In the genomic region with DNA sequence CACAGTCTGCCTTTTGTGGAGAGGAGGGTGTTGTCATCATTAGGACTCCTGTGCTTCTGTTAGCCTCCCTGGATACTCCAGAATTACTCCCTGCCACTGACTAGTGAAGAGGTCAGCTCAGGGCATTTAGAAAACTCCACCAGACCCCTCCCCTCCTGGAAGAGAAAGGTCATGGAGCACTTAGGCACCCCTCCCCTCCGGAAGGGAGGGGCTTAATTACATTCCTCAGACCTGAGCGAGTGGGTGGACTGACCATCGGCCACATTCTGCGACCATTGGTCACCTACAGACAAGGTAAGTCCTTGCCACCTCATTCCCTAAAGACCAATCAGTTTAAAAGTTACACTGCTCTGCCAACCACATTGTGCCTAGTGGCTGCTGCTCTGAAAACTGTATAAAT, we compare ENCODE assay signal across 35 mouse cellular contexts. TPM values are rescaled to one million over a fixed set of nuclear protein-coding genes. Genes with fewer than 3 reads are reported as not detected.
DNase-seq lines count a peak whose midpoint lies in the region; ATAC-seq and TF ChIP-seq lines count a peak whose summit lies in the region.
"Had no signal": no experiment of that assay in that cellular context is flagged by ENCODE, and none has a peak within 500 bp of the region (broad histone marks: within the 10 kb centered on the region; RNA-seq: fewer than 3 reads in every experiment).

No protein-coding gene starts in this region.

- H3K4me2 ChIP-seq in forebrain, embryonic 14.5 days (ENCODE audit: low read length) = no peak overlapping the region
- H3K4me2 ChIP-seq: embryonic facial prominence, embryonic 13.5 days; forebrain, embryonic 13.5 days; heart, embryonic 13.5 days; hindbrain, embryonic 14.5 days had no signal

- H3K4me3 ChIP-seq in E14TG2a.4 (replicated peaks; ENCODE audit: low read length) = peak overlapping the region; percentile 50
- H3K4me3 ChIP-seq in forebrain, embryonic 14.5 days (ENCODE audit: low read depth, low read length) = no peak overlapping the region
- H3K4me3 ChIP-seq: embryonic facial prominence, embryonic 10.5 days; embryonic facial prominence, embryonic 13.5 days; erythroblast, embryonic 14.5 days; forebrain, embryonic 13.5 days; gastrocnemius, adult 2 months; heart, embryonic 13.5 days had no signal

- no peak overlapping the region for H3K9ac ChIP-seq in forebrain, embryonic 14.5 days (ENCODE audit: low read length)
- H3K9ac ChIP-seq: embryonic facial prominence, embryonic 13.5 days; forebrain, embryonic 13.5 days; forebrain, postnatal 0 days; heart, embryonic 13.5 days; hindbrain, embryonic 14.5 days had no signal

- no peak overlapping the region for H3K27ac ChIP-seq in forebrain, embryonic 14.5 days (ENCODE audit: low read depth, low read length)
- H3K27ac ChIP-seq: embryonic facial prominence, embryonic 10.5 days; embryonic facial prominence, embryonic 13.5 days; forebrain, embryonic 13.5 days; gastrocnemius, adult 2 months; heart, embryonic 13.5 days; hindbrain, embryonic 14.5 days; hindbrain, postnatal 0 days had no signal

- 55% methylated on average over 4 of the region's 4 CpGs for WGBS in forebrain, embryonic 14.5 days

- H3K27me3 ChIP-seq in E14TG2a.4 (ENCODE audit: insufficient read depth, low read length) = 0 out of 2 replicates have a peak, but pooled peaks cover 3% of the 10 kb centered on the region
- no peaks in the 10 kb centered on the region for H3K27me3 ChIP-seq in forebrain, embryonic 14.5 days (replicated peaks; ENCODE audit: control insufficient read depth, insufficient read depth, low read length)
- H3K27me3 ChIP-seq: CH12.LX; embryonic facial prominence, embryonic 13.5 days; forebrain, embryonic 13.5 days had no signal

- peaks cover 60% of the 10 kb centered on the region for H3K4me1 ChIP-seq in E14TG2a.4 (replicated peaks; ENCODE audit: low read depth, low read length)
- no peaks in the 10 kb centered on the region for H3K4me1 ChIP-seq in forebrain, embryonic 14.5 days (ENCODE audit: control insufficient read depth, insufficient read depth, low read length)

- no peak for ATAC-seq in forebrain, embryonic 14.5 days
- ATAC-seq in cerebellum, adult (ENCODE audit: insufficient number of reproducible peaks, low FRiP score, low TSS enrichment) = no peak
- ATAC-seq: forebrain, embryonic 13.5 days; forebrain, postnatal 0 days; hindbrain, postnatal 0 days; inflammation-experienced regulatory T-cells, adult 6 months; intestine, embryonic 16.5 days had no signal

- no peaks in the 10 kb centered on the region for H3K9me3 ChIP-seq in E14TG2a.4 (ENCODE audit: low read length)
- no peaks in the 10 kb centered on the region for H3K9me3 ChIP-seq in forebrain, embryonic 14.5 days (replicated peaks; ENCODE audit: control insufficient read depth, low read length)
- H3K9me3 ChIP-seq: embryonic facial prominence, embryonic 10.5 days; embryonic facial prominence, embryonic 13.5 days; forebrain, embryonic 13.5 days; heart, embryonic 13.5 days had no signal

- DNase-seq in ES-CJ7 (ENCODE audit: low read depth, low spot score) (peak; percentile 77), R1 (ENCODE audit: low read depth, low spot score) (peak; percentile 89)
- DNase-seq in forebrain, embryonic 14.5 days (ENCODE audit: low spot score) = no peak
- DNase-seq in kidney, adult 11 months = no peak
- DNase-seq: adrenal gland, adult 2 months; adrenal gland, postnatal 14 days; B cell, adult 2 months; cerebellum, adult 11-12 months; cerebellum, adult 8-10 months; cerebellum, postnatal 10 days; cerebellum, postnatal 36 days; embryo, embryonic 11 days; forebrain, postnatal 0 days; gastrocnemius, adult 2 months; gastrocnemius, postnatal 25 days; heart, adult 18-20 months; heart, postnatal 14 days; heart, postnatal 4 days; kidney, adult 2 months had no signal

- no peak for TF ChIP-seq CTCF in E14TG2a.4 (conservative IDR thresholded peaks at IDR 0.05; ENCODE audit: low read length)

- no peaks in the 10 kb centered on the region for H3K36me3 ChIP-seq in E14TG2a.4 (ENCODE audit: insufficient read depth, low read length)
- H3K36me3 ChIP-seq in forebrain, embryonic 14.5 days (ENCODE audit: control insufficient read depth, insufficient read depth, low read length) = no peaks in the 10 kb centered on the region
- H3K36me3 ChIP-seq: embryonic facial prominence, embryonic 10.5 days; embryonic facial prominence, embryonic 13.5 days; heart, embryonic 13.5 days had no signal

RNA-seq across cellular contexts. Expression of a gene that starts 3.7 kb away (rescaled TPM):
- 50.1 and 57.7 TPM in 2 replicates for polyA plus RNA-seq in forebrain, embryonic 14.5 days (2014; fragmentation: Nextera tagmentation; extraction: Ambion mirVana)

RNA-seq across cellular contexts. Expression of a gene that starts 14.6 kb away (rescaled TPM):
- polyA plus RNA-seq in forebrain, embryonic 14.5 days (2014; fragmentation: Nextera tagmentation; extraction: Ambion mirVana) = not detected in 2 replicates
- polyA plus RNA-seq: adrenal gland, adult 2 months; cortical plate, adult 2 months; embryonic facial prominence, embryonic 10.5 days; embryonic facial prominence, embryonic 13.5 days; erythroblast, embryonic 14.5 days; forebrain, embryonic 13.5 days; forebrain, postnatal 0 days; frontal cortex, adult 2 months; heart, embryonic 13.5 days; heart, embryonic 16.5 days; hindbrain, embryonic 11.5 days; hindbrain, embryonic 14.5 days; hindbrain, postnatal 0 days; inflammation-experienced regulatory T-cells, adult 6 months; intestine, embryonic 16.5 days; kidney, adult 2 months had no signal

RNA-seq across cellular contexts. Expression of a gene that starts 30.8 kb away (rescaled TPM):
- not detected in 2 replicates for polyA plus RNA-seq in forebrain, embryonic 14.5 days (2014; fragmentation: Nextera tagmentation; extraction: Ambion mirVana)
- polyA plus RNA-seq: adrenal gland, adult 2 months; erythroblast, embryonic 14.5 days; heart, embryonic 13.5 days; heart, embryonic 16.5 days; inflammation-experienced regulatory T-cells, adult 6 months; intestine, embryonic 16.5 days; kidney, adult 2 months had no signal

RNA-seq across cellular contexts. Expression of a gene that starts 32.8 kb away (rescaled TPM):
- not detected in 2 replicates for polyA plus RNA-seq in forebrain, embryonic 14.5 days (2014; fragmentation: Nextera tagmentation; extraction: Ambion mirVana)
- polyA plus RNA-seq: adrenal gland, adult 2 months; embryonic facial prominence, embryonic 10.5 days; embryonic facial prominence, embryonic 13.5 days; erythroblast, embryonic 14.5 days; forebrain, embryonic 13.5 days; forebrain, postnatal 0 days; frontal cortex, adult 2 months; heart, embryonic 13.5 days; heart, embryonic 16.5 days; hindbrain, embryonic 11.5 days; hindbrain, embryonic 14.5 days; hindbrain, postnatal 0 days; inflammation-experienced regulatory T-cells, adult 6 months; intestine, embryonic 16.5 days had no signal

RNA-seq across cellular contexts. Expression of a gene that starts 52.2 kb away (rescaled TPM):
- not detected in 2 replicates for polyA plus RNA-seq in forebrain, embryonic 14.5 days (2014; fragmentation: Nextera tagmentation; extraction: Ambion mirVana)
- polyA plus RNA-seq: adrenal gland, adult 2 months; embryonic facial prominence, embryonic 10.5 days; embryonic facial prominence, embryonic 13.5 days; forebrain, embryonic 13.5 days; forebrain, postnatal 0 days; heart, embryonic 13.5 days; heart, embryonic 16.5 days; hindbrain, embryonic 11.5 days; hindbrain, postnatal 0 days; inflammation-experienced regulatory T-cells, adult 6 months; intestine, embryonic 16.5 days; kidney, adult 2 months had no signal

Comparison
In these comparisons a context has a peak if more than half of its experiments do, and no peak if none do; other contexts are left out.
1. DNase-seq: peak in ES-CJ7 (single experiment) and R1 (single experiment); none in forebrain, embryonic 14.5 days (single experiment) and kidney, adult 11 months (single experiment).